Mouse (Mus musculus) intestine, embryonic 14.5 days (tissue): ENCODE data around the gene Gm10491. TPM values are rescaled to one million over a fixed set of nuclear protein-coding genes. Genes with fewer than 3 reads are reported as not detected.
"Not testable (repeated sequence)": the region's sequence is repeated elsewhere in the genome, so short reads cannot be mapped to it uniquely, and the experiment has no call there.

Experiments
- ATAC-seq: fragments of 200-750 bp; cut with Nextera tagmentation; replicated peaks from 2 replicates; pipeline ENCODE4 v1.8.0; 2017; ENCODE audit warnings: low read depth, moderate number of reproducible peaks, moderate TSS enrichment, moderate library complexity; ENCODE audit not compliant: low FRiP score, low TSS enrichment
- DNase-seq: peaks from one replicate; pipeline ENCODE4 v3.0.0-alpha.2; 2018; ENCODE audit warnings: low spot score
- H3K27ac ChIP-seq: fragments of 300-500 bp; sonication (generic); 2 replicates; pipeline ENCODE4 v1.5.1; 2014; ENCODE audit warnings: low read depth, mild to moderate bottlenecking, control low read depth
- H3K27me3 ChIP-seq: fragments of 300-500 bp; sonication (generic); replicated peaks from 2 replicates; pipeline ENCODE4 v1.6.1; 2014; ENCODE audit warnings: low read length, control low read depth; ENCODE audit not compliant: control insufficient read depth, insufficient read depth
- H3K36me3 ChIP-seq: fragments of 300-500 bp; sonication (generic); 2 replicates; pipeline ENCODE4 v1.6.1; 2014; ENCODE audit warnings: low read length, control low read depth; ENCODE audit not compliant: control insufficient read depth, insufficient read depth
- H3K4me1 ChIP-seq: fragments of 300-500 bp; sonication (generic); replicated peaks from 2 replicates; pipeline ENCODE4 v1.6.1; 2014; ENCODE audit warnings: low read length, control low read depth, mixed read lengths; ENCODE audit not compliant: control insufficient read depth, insufficient read depth
- H3K4me2 ChIP-seq: fragments of 300-500 bp; sonication (generic); 2 replicates; pipeline ENCODE4 v1.6.1; 2014; ENCODE audit warnings: low read length
- H3K4me3 ChIP-seq: fragments of 300-500 bp; sonication (generic); 2 replicates; pipeline ENCODE4 v1.5.1; 2014; ENCODE audit warnings: low read depth, low read length, control low read depth, mixed read lengths
- H3K9ac ChIP-seq: fragments of 300-500 bp; sonication (generic); 2 replicates; pipeline ENCODE4 v1.6.1; 2014; ENCODE audit warnings: mild to moderate bottlenecking, low read length
- H3K9me3 ChIP-seq: fragments of 300-500 bp; sonication (generic); 2 replicates; pipeline ENCODE4 v1.6.1; 2016; ENCODE audit warnings: low read length, control low read depth; ENCODE audit not compliant: control insufficient read depth
- WGBS: fragments of 180-500 bp; shearing (Covaris S2); extraction: QIAGEN DNeasy Blood & Tissue Kit; methylation state at CpG from one replicate; pipeline ENCODE4 v1.1.7; 2014; 5-methylcytosine and 5-hydroxymethylcytosine counted together
- polyA plus RNA-seq: library from polyadenylated mRNA; unstranded; fragments of >200 nt; fragmentation: Nextera tagmentation; extraction: Ambion mirVana; gene quantifications from 2 replicates; pipeline ENCODE4 v1.2.1, GENCODE M21; 2014

Gm10491 gene
- polyA plus RNA-seq, 1 experiment from 2014 or later, result not detected

- no peak overlapping the region for H3K4me2 ChIP-seq
- WGBS, result 18% methylated on average over 10 of the region's 10 CpGs
- H3K27me3 ChIP-seq, result peaks cover 47% of the 10 kb centered on the region
- ATAC-seq (no peak), DNase-seq (no peak)
- no peaks in the 10 kb centered on the region for H3K9me3 ChIP-seq
- no peaks in the 10 kb centered on the region for H3K4me1 ChIP-seq
- H3K4me3 ChIP-seq, result no peak overlapping the region
- no peak overlapping the region for H3K27ac ChIP-seq
- no peak overlapping the region for H3K9ac ChIP-seq
- H3K36me3 ChIP-seq, result no peaks in the 10 kb centered on the region; the same call in 1 of the 2 replicates
Observed at GRCm38 (mm10) chrX:7927116-7927515, 19.5 kb upstream of the Gm10491 start.

GRCm38 (mm10) chrX:7926266-7926665 is 18.6 kb upstream of the Gm10491 start:
- Histone ChIP-seq H3K9me3 (no peaks in the 10 kb centered on the region), H3K4me2 (no peak overlapping the region), H3K27me3 (peaks cover 56% of the 10 kb centered on the region), H3K27ac (no peak overlapping the region), H3K4me1 (no peaks in the 10 kb centered on the region), H3K4me3 (no peak overlapping the region), H3K9ac (no peak overlapping the region), H3K36me3 (no peaks in the 10 kb centered on the region; the same call in 1 of the 2 replicates)
- DNase-seq (no peak), ATAC-seq (no peak)
- 67% methylated on average over 6 of the region's 6 CpGs for WGBS

GRCm38 (mm10) chrX:7922032-7922431 is 14.4 kb upstream of the Gm10491 start:
- Histone ChIP-seq H3K27me3 (peaks cover 62% of the 10 kb centered on the region), H3K27ac (no peak overlapping the region), H3K4me2 (peak overlapping the region; percentile 34), H3K9ac (no peak overlapping the region), H3K36me3 (no peaks in the 10 kb centered on the region), H3K9me3 (no peaks in the 10 kb centered on the region), H3K4me3 (peak overlapping the region; percentile 9; the same call in 1 of the 2 replicates), H3K4me1 (no peaks in the 10 kb centered on the region)
- DNase-seq, result no peak
- no peak for ATAC-seq
- WGBS, result 8% methylated on average over 32 of the region's 48 CpGs

GRCm38 (mm10) chrX:7919601-7920383 is 12.2 kb upstream of the Gm10491 start, which contains the start of gene Pcsk1n:
Gene Pcsk1n, plus strand, starts transcription at chrX:7919822.
- ATAC-seq (no peak), DNase-seq (no peak)
- no peak within 1 kb of the TSS for H3K27ac ChIP-seq
- peaks cover 51% of the 10 kb centered on the region for H3K27me3 ChIP-seq
- H3K4me1 ChIP-seq, result no peaks in the 10 kb centered on the region
- WGBS, result 19% methylated on average over 33 of the region's 40 CpGs
- no peak within 1 kb of the TSS for H3K9ac ChIP-seq
- 0 out of 2 replicates have a peak within 1 kb of the TSS, but pooled peaks have one; percentile 18 for H3K4me3 ChIP-seq
- peak within 1 kb of the TSS; percentile 32; the same call in 1 of the 2 replicates for H3K4me2 ChIP-seq
- no peaks in the 10 kb centered on the region for H3K9me3 ChIP-seq
- no peaks in the 10 kb centered on the region for H3K36me3 ChIP-seq

GRCm38 (mm10) chrX:7917960-7918359 is 10.3 kb upstream of the Gm10491 start:
- H3K4me3 ChIP-seq, DNase-seq, H3K9me3 ChIP-seq, H3K36me3 ChIP-seq, H3K27ac ChIP-seq, H3K4me2 ChIP-seq, H3K4me1 ChIP-seq, H3K9ac ChIP-seq, ATAC-seq: not testable (repeated sequence)
- peaks cover 34% of the 10 kb centered on the region for H3K27me3 ChIP-seq
- 72% methylated on average over 6 of the region's 6 CpGs for WGBS

GRCm38 (mm10) chrX:7915669-7916068 is 8.0 kb upstream of the Gm10491 start:
- H3K4me3 ChIP-seq, DNase-seq, H3K4me2 ChIP-seq, H3K36me3 ChIP-seq, H3K9ac ChIP-seq, H3K4me1 ChIP-seq, H3K9me3 ChIP-seq, ATAC-seq, H3K27ac ChIP-seq: not testable (repeated sequence)
- H3K27me3 ChIP-seq, result peaks cover 11% of the 10 kb centered on the region
- WGBS, result 24% methylated on average over 3 of the region's 3 CpGs

GRCm38 (mm10) chrX:7910473-7910872 is 2.8 kb upstream of the Gm10491 start:
- H3K27ac ChIP-seq, result no peak overlapping the region
- 53% methylated on average over 5 of the region's 6 CpGs for WGBS
- no peak for ATAC-seq
- H3K4me3 ChIP-seq, result no peak overlapping the region
- no peak for DNase-seq
- H3K9ac ChIP-seq, result no peak overlapping the region
- no peaks in the 10 kb centered on the region for H3K36me3 ChIP-seq
- no peak overlapping the region for H3K4me2 ChIP-seq
- no peaks in the 10 kb centered on the region for H3K27me3 ChIP-seq
- no peaks in the 10 kb centered on the region for H3K9me3 ChIP-seq
- H3K4me1 ChIP-seq, result no peaks in the 10 kb centered on the region

- H3K27ac ChIP-seq, H3K4me2 ChIP-seq, DNase-seq, ATAC-seq, H3K4me1 ChIP-seq, H3K9ac ChIP-seq, H3K27me3 ChIP-seq, H3K36me3 ChIP-seq, H3K4me3 ChIP-seq, H3K9me3 ChIP-seq: not testable (repeated sequence)
- WGBS, result 89% methylated on average over 4 of the region's 4 CpGs
Observed at GRCm38 (mm10) chrX:7909242-7909641, 1.6 kb upstream of the Gm10491 start, which contains the start of gene Gm10490. Gene Gm10490, plus strand, starts transcription at chrX:7909542.

- no peak for ATAC-seq
- Histone ChIP-seq H3K4me1 (no peaks in the 10 kb centered on the region), H3K27ac (no peak overlapping the region), H3K4me2 (no peak overlapping the region), H3K36me3 (no peaks in the 10 kb centered on the region), H3K4me3 (no peak overlapping the region), H3K27me3 (no peaks in the 10 kb centered on the region), H3K9ac (no peak overlapping the region), H3K9me3 (no peaks in the 10 kb centered on the region)
- DNase-seq, result no peak
- 90% methylated on average over 5 of the region's 5 CpGs for WGBS
Observed at GRCm38 (mm10) chrX:7904441-7904840, 3.2 kb downstream of the Gm10491 start.
